Mouse (Mus musculus) ES-Bruce4 (cell line): ENCODE measurements around the gene Sh2d1b1.

Experiments
- CTCF ChIP-seq: IDR thresholded peaks from one replicate; pipeline ENCODE4 v1.8.1; 2011; ENCODE audit warnings: low read depth, low read length
- EP300 ChIP-seq: IDR thresholded peaks from 2 replicates; pipeline ENCODE4 v1.6.1; 2011; ENCODE audit warnings: low read depth, low read length; ENCODE audit not compliant: insufficient read depth
- POLR2A ChIP-seq: IDR thresholded peaks from one replicate; pipeline ENCODE4 v1.8.1; 2011; ENCODE audit warnings: low read length; ENCODE audit not compliant: insufficient read depth

GRCm38 (mm10) chr1:170323001-170323400 lies 45.9 kb downstream of the Sh2d1b1 start:
- TF ChIP-seq POLR2A (no peak), CTCF (no peak), EP300 (no peak)
